In genomic region chr4:102979385-102979784, GRCm38 (mm10) we compare ENCODE assay signal across 8 mouse cellular contexts. TPM values are rescaled to one million over a fixed set of nuclear protein-coding genes. Genes with fewer than 3 reads are reported as not detected.
DNase-seq lines count a peak whose midpoint lies in the region; ATAC-seq lines count a peak whose summit lies in the region.
"Had no signal": no experiment of that assay in that cellular context is flagged by ENCODE, and none has a peak within 500 bp of the region (broad histone marks: within the 10 kb centered on the region; RNA-seq: fewer than 3 reads in every experiment).

No protein-coding gene starts in this region.

- H3K4me1 ChIP-seq in kidney, embryonic 16.5 days (ENCODE audit: insufficient read depth, low read length) = peaks cover 12% of the 10 kb centered on the region; the same call in 1 of the 2 replicates
- peaks cover 13% of the 10 kb centered on the region; the same call in 1 of the 2 replicates for H3K4me1 ChIP-seq in embryonic facial prominence, embryonic 12.5 days
- H3K4me1 ChIP-seq in midbrain, embryonic 14.5 days (ENCODE audit: control insufficient read depth, insufficient read depth, low read length) = peaks cover 9% of the 10 kb centered on the region

- H3K27ac ChIP-seq in kidney, embryonic 16.5 days (ENCODE audit: low read length) = no peak overlapping the region
- H3K27ac ChIP-seq in embryonic facial prominence, embryonic 12.5 days = no peak overlapping the region
- no peak overlapping the region for H3K27ac ChIP-seq in midbrain, embryonic 14.5 days (replicated peaks; ENCODE audit: low read depth, low read length)

- no peaks in the 10 kb centered on the region for H3K9me3 ChIP-seq in kidney, embryonic 16.5 days (ENCODE audit: low read length)
- no peaks in the 10 kb centered on the region for H3K9me3 ChIP-seq in embryonic facial prominence, embryonic 12.5 days
- no peaks in the 10 kb centered on the region for H3K9me3 ChIP-seq in midbrain, embryonic 14.5 days (ENCODE audit: control insufficient read depth, low read length)

- WGBS in kidney, embryonic 16.5 days = 47% methylated on average over 5 of the region's 5 CpGs
- WGBS in embryonic facial prominence, embryonic 12.5 days = 50% methylated on average over 5 of the region's 5 CpGs
- 63% methylated on average over 5 of the region's 5 CpGs for WGBS in midbrain, embryonic 14.5 days

- no peak overlapping the region; the same call in 1 of the 2 replicates for H3K4me3 ChIP-seq in kidney, embryonic 16.5 days (ENCODE audit: low read length)
- H3K4me3 ChIP-seq in embryonic facial prominence, embryonic 12.5 days = no peak overlapping the region
- no peak overlapping the region for H3K4me3 ChIP-seq in midbrain, embryonic 14.5 days (replicated peaks; ENCODE audit: low read depth, low read length)

- peak overlapping the region; percentile 58 for H3K4me2 ChIP-seq in kidney, embryonic 16.5 days (replicated peaks; ENCODE audit: low read depth, low read length)
- H3K4me2 ChIP-seq in embryonic facial prominence, embryonic 12.5 days (replicated peaks) = peak overlapping the region; percentile 74; the same call in 1 of the 2 replicates
- peak overlapping the region; percentile 57 for H3K4me2 ChIP-seq in midbrain, embryonic 14.5 days (ENCODE audit: low read length)

- no peak overlapping the region for H3K9ac ChIP-seq in kidney, embryonic 16.5 days (replicated peaks; ENCODE audit: low read length)
- H3K9ac ChIP-seq in embryonic facial prominence, embryonic 12.5 days = no peak overlapping the region
- H3K9ac ChIP-seq in midbrain, embryonic 14.5 days (replicated peaks; ENCODE audit: low read length) = no peak overlapping the region

- DNase-seq in kidney, postnatal 10 days = no peak
- DNase-seq in induced T-regulatory cell, adult 2 months (ENCODE audit: low read depth) = peak; percentile 49
- DNase-seq in midbrain, embryonic 14.5 days = peak; percentile 17
- no peak for DNase-seq in cerebellum, adult 18-20 months
- no peak for DNase-seq in cerebellum, adult 8-10 months

- H3K27me3 ChIP-seq in kidney, embryonic 16.5 days (ENCODE audit: insufficient read depth, low read length) = peaks cover 6% of the 10 kb centered on the region; the same call in 1 of the 2 replicates
- H3K27me3 ChIP-seq in embryonic facial prominence, embryonic 12.5 days = no peaks in the 10 kb centered on the region
- H3K27me3 ChIP-seq in midbrain, embryonic 14.5 days (ENCODE audit: control insufficient read depth, insufficient read depth, low read length) = peaks cover 4% of the 10 kb centered on the region; the same call in 1 of the 2 replicates

- no peaks in the 10 kb centered on the region for H3K36me3 ChIP-seq in kidney, embryonic 16.5 days (ENCODE audit: insufficient read depth, low read length)
- no peaks in the 10 kb centered on the region for H3K36me3 ChIP-seq in embryonic facial prominence, embryonic 12.5 days
- H3K36me3 ChIP-seq in midbrain, embryonic 14.5 days (ENCODE audit: control insufficient read depth, insufficient read depth, low read length) = no peaks in the 10 kb centered on the region

- ATAC-seq in kidney, embryonic 16.5 days (ENCODE audit: low FRiP score, low TSS enrichment) = no peak
- ATAC-seq in embryonic facial prominence, embryonic 12.5 days (ENCODE audit: insufficient number of reproducible peaks, insufficient read depth, low FRiP score, low TSS enrichment) = no peak
- no peak for ATAC-seq in midbrain, embryonic 14.5 days (ENCODE audit: low FRiP score, low TSS enrichment)
- ATAC-seq: forebrain, embryonic 16.5 days had no signal

RNA-seq across cellular contexts. Expression of gene Tctex1d1, which starts 1.0 kb away (rescaled TPM):
- polyA plus RNA-seq in kidney, embryonic 16.5 days (2015; fragmentation: Nextera tagmentation; extraction: Ambion mirVana) = 0.51 and 0.61 TPM in 2 replicates
- 1.4 and 1.6 TPM in 2 replicates for polyA plus RNA-seq in embryonic facial prominence, embryonic 12.5 days (2016; fragmentation: Nextera tagmentation; extraction: Ambion mirVana)
- 0.61 and 1.2 TPM in 2 replicates for polyA plus RNA-seq in midbrain, embryonic 14.5 days (2014; fragmentation: Nextera tagmentation; extraction: Ambion mirVana)

RNA-seq across cellular contexts. Expression of gene Insl5, which starts 47.3 kb away (rescaled TPM):
- polyA plus RNA-seq in kidney, embryonic 16.5 days (2015; fragmentation: Nextera tagmentation; extraction: Ambion mirVana) = not detected in 2 replicates
- 0.24 TPM in 1 of 2 replicates, not detected in the other for polyA plus RNA-seq in embryonic facial prominence, embryonic 12.5 days (2016; fragmentation: Nextera tagmentation; extraction: Ambion mirVana)
- not detected in 2 replicates for polyA plus RNA-seq in midbrain, embryonic 14.5 days (2014; fragmentation: Nextera tagmentation; extraction: Ambion mirVana)

Comparison
In these comparisons a context has a peak if more than half of its experiments do, and no peak if none do; other contexts are left out.
1. DNase-seq: peak in induced T-regulatory cell, adult 2 months (single experiment) and midbrain, embryonic 14.5 days (single experiment); none in kidney, postnatal 10 days (single experiment), cerebellum, adult 18-20 months (0 of 2) and cerebellum, adult 8-10 months (single experiment).
2. Peak in every context shown above with its lines, with median percentiles within 50 percentile points of each other: H3K4me2 ChIP-seq.